In genomic region chr17:32991965-32992698, GRCm38 (mm10) we compare ENCODE assay signal across 8 mouse cellular contexts. TPM values are rescaled to one million over a fixed set of nuclear protein-coding genes. Genes with fewer than 3 reads are reported as not detected.
DNase-seq lines count a peak whose midpoint lies in the region; ATAC-seq and TF ChIP-seq lines count a peak whose summit lies in the region.

No protein-coding gene starts in this region.

- TF ChIP-seq CTCF in lung, embryonic 14.5 days (IDR thresholded peaks at IDR 0.05; ENCODE audit: low read depth), result peak; percentile 23; the same call in 1 of the 2 replicates

- H3K9ac ChIP-seq in embryonic facial prominence, embryonic 11.5 days (replicated peaks; ENCODE audit: low read length), result no peak overlapping the region
- H3K9ac ChIP-seq in lung, embryonic 14.5 days, result no peak overlapping the region
- 0 out of 2 replicates have a peak overlapping the region, but pooled peaks have one; percentile 75 for H3K9ac ChIP-seq in stomach, embryonic 15.5 days

- no peak overlapping the region; the same call in 1 of the 2 replicates for H3K4me2 ChIP-seq in embryonic facial prominence, embryonic 11.5 days (ENCODE audit: low read depth, low read length)
- peak overlapping the region; percentile 82 for H3K4me2 ChIP-seq in lung, embryonic 14.5 days
- H3K4me2 ChIP-seq in stomach, embryonic 15.5 days, result peak overlapping the region; percentile 72

- H3K4me1 ChIP-seq in embryonic facial prominence, embryonic 11.5 days (ENCODE audit: control insufficient read depth, insufficient read depth, low read length), result no peaks in the 10 kb centered on the region
- H3K4me1 ChIP-seq in lung, embryonic 14.5 days (ENCODE audit: insufficient read depth), result no peaks in the 10 kb centered on the region
- H3K4me1 ChIP-seq in stomach, embryonic 15.5 days, result peaks cover 4% of the 10 kb centered on the region; the same call in 1 of the 2 replicates

- DNase-seq in adrenal gland, postnatal 14 days, result peak; percentile 62
- no peak for DNase-seq in adrenal gland, adult 8-10 months
- peak; percentile 80 for DNase-seq in 416B (ENCODE audit: low read depth)
- DNase-seq in embryonic facial prominence, embryonic 11.5 days (ENCODE audit: low spot score), result peak; percentile 18
- DNase-seq in induced T-regulatory cell, adult 2 months (ENCODE audit: low read depth), result peak; percentile 77
- DNase-seq in lung, embryonic 14.5 days, result peak; percentile 52
- DNase-seq in adrenal gland, postnatal 4 days (ENCODE audit: low spot score in 2 of 2), result no peak

- H3K4me3 ChIP-seq in embryonic facial prominence, embryonic 11.5 days (ENCODE audit: low read depth, low read length), result no peak overlapping the region
- H3K4me3 ChIP-seq in lung, embryonic 14.5 days (ENCODE audit: low read depth, low read length), result peak overlapping the region; percentile 80; the same call in 1 of the 2 replicates
- peak overlapping the region; percentile 79 for H3K4me3 ChIP-seq in stomach, embryonic 15.5 days (replicated peaks)

- no peak for ATAC-seq in embryonic facial prominence, embryonic 11.5 days (replicated peaks; ENCODE audit: insufficient number of reproducible peaks, low FRiP score, low TSS enrichment, low read depth)
- no peak for ATAC-seq in lung, embryonic 14.5 days (ENCODE audit: insufficient read depth)
- ATAC-seq in stomach, embryonic 15.5 days (ENCODE audit: insufficient read depth, low FRiP score, low read depth), result no peak

- H3K27ac ChIP-seq in embryonic facial prominence, embryonic 11.5 days (replicated peaks; ENCODE audit: low read depth, low read length), result no peak overlapping the region
- no peak overlapping the region for H3K27ac ChIP-seq in lung, embryonic 14.5 days (ENCODE audit: low read depth)
- H3K27ac ChIP-seq in stomach, embryonic 15.5 days, result 0 out of 2 replicates have a peak overlapping the region, but pooled peaks have one; percentile 62

- peaks cover 3% of the 10 kb centered on the region; the same call in 1 of the 2 replicates for H3K36me3 ChIP-seq in embryonic facial prominence, embryonic 11.5 days (replicated peaks; ENCODE audit: control insufficient read depth, insufficient read depth, low read depth, low read length)
- H3K36me3 ChIP-seq in lung, embryonic 14.5 days (ENCODE audit: insufficient read depth), result peaks cover 8% of the 10 kb centered on the region
- H3K36me3 ChIP-seq in stomach, embryonic 15.5 days, result peaks cover 4% of the 10 kb centered on the region; the same call in 1 of the 2 replicates

- WGBS in embryonic facial prominence, embryonic 11.5 days, result 75% methylated on average over 12 of the region's 12 CpGs
- 65% methylated on average over 12 of the region's 12 CpGs for WGBS in lung, embryonic 14.5 days
- WGBS in stomach, embryonic 15.5 days, result 65% methylated on average over 12 of the region's 12 CpGs

- no peaks in the 10 kb centered on the region for H3K27me3 ChIP-seq in embryonic facial prominence, embryonic 11.5 days (ENCODE audit: control insufficient read depth, insufficient read depth, low read length)
- H3K27me3 ChIP-seq in lung, embryonic 14.5 days (ENCODE audit: insufficient read depth, low read length), result no peaks in the 10 kb centered on the region
- no peaks in the 10 kb centered on the region for H3K27me3 ChIP-seq in stomach, embryonic 15.5 days (replicated peaks)

- no peaks in the 10 kb centered on the region for H3K9me3 ChIP-seq in embryonic facial prominence, embryonic 11.5 days (replicated peaks; ENCODE audit: control insufficient read depth, low read length)
- H3K9me3 ChIP-seq in lung, embryonic 14.5 days (ENCODE audit: low read depth, low read length), result no peaks in the 10 kb centered on the region
- no peaks in the 10 kb centered on the region for H3K9me3 ChIP-seq in stomach, embryonic 15.5 days

RNA-seq across cellular contexts. Expression of gene Zfp952, which starts 0.8 kb away (rescaled TPM):
- 8.5 and 10.0 TPM in 2 replicates for total RNA-seq in adrenal gland, postnatal 14 days (2021)
- total RNA-seq in adrenal gland, adult 8-10 months (2022), result 10 to 100 TPM in 2 of 4 experiments, 1 to 10 TPM in 2; 9.5 to 15.6 (median 12.6) TPM
- 16.6 and 17.3 TPM in 2 replicates for polyA plus RNA-seq in embryonic facial prominence, embryonic 11.5 days (2014; fragmentation: Nextera tagmentation; extraction: Ambion mirVana)
- polyA plus RNA-seq in lung, embryonic 14.5 days (2014; fragmentation: Nextera tagmentation; extraction: Ambion mirVana), result 13.6 and 14.5 TPM in 2 replicates
- polyA plus RNA-seq in stomach, embryonic 15.5 days (2015; fragmentation: Nextera tagmentation; extraction: Ambion mirVana), result 10.9 and 11.3 TPM in 2 replicates
- 10 to 100 TPM; 13.5 to 13.7 TPM for total RNA-seq in adrenal gland, postnatal 4 days (2021)

RNA-seq across cellular contexts. Expression of gene Zfp472, which starts 26.5 kb away (rescaled TPM):
- 3.7 and 4.4 TPM in 2 replicates for total RNA-seq in adrenal gland, postnatal 14 days (2021)
- total RNA-seq in adrenal gland, adult 8-10 months (2022), result 1 to 10 TPM; 3.5 to 8.0 (median 5.7) TPM
- polyA plus RNA-seq in embryonic facial prominence, embryonic 11.5 days (2014; fragmentation: Nextera tagmentation; extraction: Ambion mirVana), result 15.5 and 16.2 TPM in 2 replicates
- polyA plus RNA-seq in lung, embryonic 14.5 days (2014; fragmentation: Nextera tagmentation; extraction: Ambion mirVana), result 11.4 and 13.3 TPM in 2 replicates
- polyA plus RNA-seq in stomach, embryonic 15.5 days (2015; fragmentation: Nextera tagmentation; extraction: Ambion mirVana), result 10.9 and 12.1 TPM in 2 replicates
- total RNA-seq in adrenal gland, postnatal 4 days (2021), result 1 to 10 TPM; 8.4 TPM

RNA-seq across cellular contexts. Expression of gene Zfp763, which starts 41.1 kb away (rescaled TPM):
- 6.3 and 8.5 TPM in 2 replicates for total RNA-seq in adrenal gland, postnatal 14 days (2021)
- 10 to 100 TPM in 2 of 4 experiments, 1 to 10 TPM in 2; 8.8 to 13.5 (median 10.1) TPM for total RNA-seq in adrenal gland, adult 8-10 months (2022)
- polyA plus RNA-seq in embryonic facial prominence, embryonic 11.5 days (2014; fragmentation: Nextera tagmentation; extraction: Ambion mirVana), result 26.2 and 27.0 TPM in 2 replicates
- polyA plus RNA-seq in lung, embryonic 14.5 days (2014; fragmentation: Nextera tagmentation; extraction: Ambion mirVana), result 14.6 and 16.9 TPM in 2 replicates
- 10.3 and 10.8 TPM in 2 replicates for polyA plus RNA-seq in stomach, embryonic 15.5 days (2015; fragmentation: Nextera tagmentation; extraction: Ambion mirVana)
- total RNA-seq in adrenal gland, postnatal 4 days (2021), result 10 to 100 TPM; 11.4 to 15.0 TPM

RNA-seq across cellular contexts. Expression of gene Cyp4f13, which starts 44.9 kb away (rescaled TPM):
- 46.2 and 51.9 TPM in 2 replicates for total RNA-seq in adrenal gland, postnatal 14 days (2021)
- total RNA-seq in adrenal gland, adult 8-10 months (2022), result 100 to 1,000 TPM in 2 of 4 experiments, 10 to 100 TPM in 2; 78.3 to 120 (median 96.1) TPM
- polyA plus RNA-seq in embryonic facial prominence, embryonic 11.5 days (2014; fragmentation: Nextera tagmentation; extraction: Ambion mirVana), result 2.7 and 3.4 TPM in 2 replicates
- polyA plus RNA-seq in lung, embryonic 14.5 days (2014; fragmentation: Nextera tagmentation; extraction: Ambion mirVana), result 8.1 and 8.5 TPM in 2 replicates
- polyA plus RNA-seq in stomach, embryonic 15.5 days (2015; fragmentation: Nextera tagmentation; extraction: Ambion mirVana), result 17.6 and 18.4 TPM in 2 replicates
- 10 to 100 TPM; 71.3 to 72.6 TPM for total RNA-seq in adrenal gland, postnatal 4 days (2021)

Comparison
In these comparisons a context has a peak if more than half of its experiments do, and no peak if none do; other contexts are left out.
1. DNase-seq: peak in adrenal gland, postnatal 14 days (single experiment), 416B (single experiment), embryonic facial prominence, embryonic 11.5 days (single experiment), induced T-regulatory cell, adult 2 months (single experiment) and lung, embryonic 14.5 days (single experiment); none in adrenal gland, adult 8-10 months (single experiment) and adrenal gland, postnatal 4 days (0 of 2).